21 mouse cellular contexts compared by ENCODE assay signal in genomic region chr4:109858571-109859392, GRCm38 (mm10).
A peak's percentile ranks its signal among the peaks of the same experiment; 100 is the strongest.
DNase-seq lines count a peak whose midpoint lies in the region; ATAC-seq and TF ChIP-seq lines count a peak whose summit lies in the region.
"Had no signal": no experiment of that assay in that cellular context is flagged by ENCODE, and none has a peak within 500 bp of the region (broad histone marks: within the 10 kb centered on the region; RNA-seq: fewer than 3 reads in every experiment).

No protein-coding gene starts in this region.

- no peaks in the 10 kb centered on the region for H3K9me3 ChIP-seq in embryonic facial prominence, embryonic 11.5 days (replicated peaks; ENCODE audit: control insufficient read depth, low read length)
- no peaks in the 10 kb centered on the region for H3K9me3 ChIP-seq in embryonic facial prominence, embryonic 10.5 days
- H3K9me3 ChIP-seq in heart, embryonic 15.5 days (replicated peaks): no peaks in the 10 kb centered on the region
- no peaks in the 10 kb centered on the region for H3K9me3 ChIP-seq in midbrain, embryonic 12.5 days
- H3K9me3 ChIP-seq: embryonic facial prominence, embryonic 12.5 days; limb, embryonic 12.5 days; liver, embryonic 15.5 days; neural tube, embryonic 12.5 days had no signal

- intact Hi-C loops in heart, adult 2 months (cut with DNase I): no loop called here

- no peaks in the 10 kb centered on the region; the same call in 1 of the 2 replicates for H3K4me1 ChIP-seq in embryonic facial prominence, embryonic 11.5 days (ENCODE audit: control insufficient read depth, insufficient read depth, low read length)
- peaks cover 21% of the 10 kb centered on the region for H3K4me1 ChIP-seq in embryonic facial prominence, embryonic 10.5 days
- peaks cover 16% of the 10 kb centered on the region for H3K4me1 ChIP-seq in heart, embryonic 15.5 days (replicated peaks)
- H3K4me1 ChIP-seq in heart, adult 2 months (ENCODE audit: control insufficient read depth, insufficient read depth, low read length): no peaks in the 10 kb centered on the region
- H3K4me1 ChIP-seq in midbrain, embryonic 12.5 days: peaks cover 28% of the 10 kb centered on the region
- H3K4me1 ChIP-seq: liver, embryonic 15.5 days had no signal

- peak; percentile 6 for DNase-seq in embryonic facial prominence, embryonic 11.5 days (ENCODE audit: low spot score)
- DNase-seq in embryonic facial prominence, embryonic 10.5 days (ENCODE audit: low spot score): no peak
- DNase-seq in heart, adult 2 months: no peak
- peak; percentile 31 for DNase-seq in embryo, embryonic 10 days (ENCODE audit: low spot score)
- DNase-seq in spleen, adult 12 weeks (ENCODE audit: low spot score): no peak
- no peak for DNase-seq in thymus, adult 18-20 months
- DNase-seq: adrenal gland, postnatal 14 days; cerebellum, adult 9-11 months; gastrocnemius, adult 2 months; kidney, adult 2 months; kidney, postnatal 4 days; lung, postnatal 10 days; thymus, postnatal 4 days had no signal

- H3K79me2 ChIP-seq in heart, adult 2 months (replicated peaks; ENCODE audit: control insufficient read depth, insufficient read depth, low read length): no peaks in the 10 kb centered on the region

- no peak for TF ChIP-seq POLR2A in heart, adult 2 months (IDR thresholded peaks at IDR 0.05; ENCODE audit: insufficient read depth, low read depth, low read length)

- no peak overlapping the region for H3K9ac ChIP-seq in embryonic facial prominence, embryonic 11.5 days (replicated peaks; ENCODE audit: low read length)
- H3K9ac ChIP-seq in heart, embryonic 15.5 days: no peak overlapping the region
- H3K9ac ChIP-seq in heart, adult 2 months (ENCODE audit: low read depth, low read length): no peak overlapping the region
- no peak overlapping the region for H3K9ac ChIP-seq in midbrain, embryonic 12.5 days (replicated peaks)
- H3K9ac ChIP-seq: embryonic facial prominence, embryonic 12.5 days; limb, embryonic 12.5 days; liver, embryonic 15.5 days; neural tube, embryonic 12.5 days had no signal

- H3K4me2 ChIP-seq in embryonic facial prominence, embryonic 11.5 days (ENCODE audit: low read depth, low read length): no peak overlapping the region
- no peak overlapping the region for H3K4me2 ChIP-seq in heart, embryonic 15.5 days
- H3K4me2 ChIP-seq in midbrain, embryonic 12.5 days (replicated peaks): 0 out of 2 replicates have a peak overlapping the region, but pooled peaks have one; percentile 7
- H3K4me2 ChIP-seq: embryonic facial prominence, embryonic 12.5 days; limb, embryonic 12.5 days; liver, embryonic 15.5 days; neural tube, embryonic 12.5 days had no signal

- TF ChIP-seq EP300 in heart, adult 2 months (IDR thresholded peaks at IDR 0.05; ENCODE audit: insufficient read depth, low read depth, low read length): no peak

- no peak for TF ChIP-seq CTCF in heart, adult 2 months (IDR thresholded peaks at IDR 0.05)

- 44% methylated on average over 8 of the region's 8 CpGs for WGBS in embryonic facial prominence, embryonic 11.5 days
- 40% methylated on average over 8 of the region's 8 CpGs for WGBS in embryonic facial prominence, embryonic 10.5 days
- 58% methylated on average over 8 of the region's 8 CpGs for WGBS in heart, embryonic 15.5 days
- 75% methylated on average over 8 of the region's 8 CpGs for WGBS in heart, adult 2 months
- 4% methylated on average over 8 of the region's 8 CpGs for WGBS in midbrain, embryonic 12.5 days

- H3K27ac ChIP-seq in embryonic facial prominence, embryonic 11.5 days (replicated peaks; ENCODE audit: low read depth, low read length): no peak overlapping the region
- H3K27ac ChIP-seq in embryonic facial prominence, embryonic 10.5 days (replicated peaks): no peak overlapping the region
- H3K27ac ChIP-seq in heart, embryonic 15.5 days: peak overlapping the region; percentile 18
- H3K27ac ChIP-seq in heart, adult 2 months: no peak overlapping the region
- 0 out of 2 replicates have a peak overlapping the region, but pooled peaks have one; percentile 39 for H3K27ac ChIP-seq in midbrain, embryonic 12.5 days (replicated peaks)
- H3K27ac ChIP-seq: embryonic facial prominence, embryonic 12.5 days; hindbrain, postnatal 0 days; left cerebral cortex, adult 2 months; limb, embryonic 12.5 days; liver, embryonic 15.5 days; neural tube, embryonic 12.5 days had no signal

- H3K27me3 ChIP-seq in embryonic facial prominence, embryonic 11.5 days (ENCODE audit: control insufficient read depth, insufficient read depth, low read length): no peaks in the 10 kb centered on the region
- H3K27me3 ChIP-seq in embryonic facial prominence, embryonic 10.5 days (replicated peaks; ENCODE audit: low read depth, poor library complexity, severe bottlenecking): no peaks in the 10 kb centered on the region; the same call in 1 of the 2 replicates
- no peaks in the 10 kb centered on the region for H3K27me3 ChIP-seq in heart, embryonic 15.5 days
- no peaks in the 10 kb centered on the region for H3K27me3 ChIP-seq in heart, adult 2 months (ENCODE audit: control insufficient read depth, insufficient read depth, low read length)
- peaks cover 9% of the 10 kb centered on the region for H3K27me3 ChIP-seq in midbrain, embryonic 12.5 days
- H3K27me3 ChIP-seq: embryonic facial prominence, embryonic 12.5 days; limb, embryonic 12.5 days; liver, embryonic 15.5 days; neural tube, embryonic 12.5 days had no signal

- H3K36me3 ChIP-seq in embryonic facial prominence, embryonic 11.5 days (replicated peaks; ENCODE audit: control insufficient read depth, insufficient read depth, low read depth, low read length): no peaks in the 10 kb centered on the region
- H3K36me3 ChIP-seq in embryonic facial prominence, embryonic 10.5 days (replicated peaks): peaks cover 5% of the 10 kb centered on the region
- H3K36me3 ChIP-seq in heart, embryonic 15.5 days: peaks cover 3% of the 10 kb centered on the region; the same call in 1 of the 2 replicates
- peaks cover 3% of the 10 kb centered on the region for H3K36me3 ChIP-seq in heart, adult 2 months (ENCODE audit: control insufficient read depth, insufficient read depth, low read length)
- H3K36me3 ChIP-seq in midbrain, embryonic 12.5 days: no peaks in the 10 kb centered on the region
- H3K36me3 ChIP-seq: embryonic facial prominence, embryonic 12.5 days; limb, embryonic 12.5 days; liver, embryonic 15.5 days; neural tube, embryonic 12.5 days had no signal

- no peak for ATAC-seq in embryonic facial prominence, embryonic 11.5 days (replicated peaks; ENCODE audit: insufficient number of reproducible peaks, low FRiP score, low TSS enrichment, low read depth)
- ATAC-seq in heart, embryonic 15.5 days (replicated peaks; ENCODE audit: insufficient number of reproducible peaks, insufficient read depth, low FRiP score, low read depth): no peak
- peak; percentile 55; the same call in 1 of the 2 replicates for ATAC-seq in midbrain, embryonic 12.5 days (ENCODE audit: low FRiP score, low read depth)
- ATAC-seq: hindbrain, postnatal 0 days had no signal

- no peak overlapping the region for H3K4me3 ChIP-seq in embryonic facial prominence, embryonic 11.5 days (ENCODE audit: low read depth, low read length)
- no peak overlapping the region for H3K4me3 ChIP-seq in embryonic facial prominence, embryonic 10.5 days
- H3K4me3 ChIP-seq in heart, embryonic 15.5 days: no peak overlapping the region
- no peak overlapping the region for H3K4me3 ChIP-seq in heart, adult 2 months
- no peak overlapping the region for H3K4me3 ChIP-seq in midbrain, embryonic 12.5 days
- H3K4me3 ChIP-seq: embryonic facial prominence, embryonic 12.5 days; gastrocnemius, adult 2 months; left cerebral cortex, adult 2 months; limb, embryonic 12.5 days; liver, embryonic 15.5 days; neural tube, embryonic 12.5 days had no signal

Comparison
In these comparisons a context has a peak if more than half of its experiments do, and no peak if none do; other contexts are left out.
1. DNase-seq: peak in embryonic facial prominence, embryonic 11.5 days (single experiment) and embryo, embryonic 10 days (single experiment); none in embryonic facial prominence, embryonic 10.5 days (single experiment), heart, adult 2 months (0 of 2), spleen, adult 12 weeks (single experiment) and thymus, adult 18-20 months (0 of 2).
2. H3K27ac ChIP-seq: peak in heart, embryonic 15.5 days (single experiment) and midbrain, embryonic 12.5 days (single experiment); none in embryonic facial prominence, embryonic 11.5 days (single experiment), embryonic facial prominence, embryonic 10.5 days (single experiment) and heart, adult 2 months (single experiment).